Mouse (Mus musculus) CH12.LX (cell line): ENCODE measurements around the gene Cd81.

Source experiments
- CHD2 ChIP-seq: IDR thresholded peaks from 2 replicates; pipeline ENCODE4 v1.6.1; 2011; ENCODE audit warnings: low read length, improper control_type of control experiment
- ZMIZ1 ChIP-seq: IDR thresholded peaks from 2 replicates; pipeline ENCODE4 v1.6.1; 2012; ENCODE audit warnings: low read depth, mild to moderate bottlenecking, inconsistent platforms, low read length, improper control_type of control experiment

DNA sequence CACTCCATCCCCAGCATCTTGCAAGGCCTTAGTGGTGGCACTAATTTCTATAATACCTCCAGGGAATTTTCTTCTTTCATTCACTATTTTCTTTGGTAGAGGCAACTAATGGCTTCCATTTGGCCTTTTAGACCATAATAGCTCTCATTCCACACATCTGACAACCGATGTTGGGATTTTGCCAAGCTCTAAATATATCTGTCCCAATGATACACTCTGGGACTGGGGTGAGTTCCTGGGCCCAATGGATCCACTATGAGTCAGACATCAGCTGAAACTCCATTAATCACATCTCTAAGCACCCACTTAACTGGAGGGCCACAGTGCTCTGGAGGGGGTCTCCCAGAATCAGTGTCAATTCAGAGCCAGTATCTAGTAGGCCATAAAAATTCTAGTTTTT lies 20.7 kb upstream of the Cd81 start:
- TF ChIP-seq ZMIZ1 (no peak), CHD2 (no peak)
